In genomic region chr5:22343843-22344555, GRCm38 (mm10) we compare ENCODE assay signal across 8 mouse cellular contexts. TPM values are rescaled to one million over a fixed set of nuclear protein-coding genes. Genes with fewer than 3 reads are reported as not detected.
DNase-seq lines count a peak whose midpoint lies in the region; ATAC-seq and TF ChIP-seq lines count a peak whose summit lies in the region.

No protein-coding gene starts in this region.

- no peaks in the 10 kb centered on the region for H3K4me1 ChIP-seq in kidney, adult 2 months (ENCODE audit: control insufficient read depth, insufficient read depth, low read length)
- peaks cover 28% of the 10 kb centered on the region for H3K4me1 ChIP-seq in liver, embryonic 11.5 days (replicated peaks; ENCODE audit: control insufficient read depth, insufficient read depth, low read length)
- H3K4me1 ChIP-seq in stomach, embryonic 16.5 days (ENCODE audit: control insufficient read depth, insufficient read depth, low read length): peaks cover 12% of the 10 kb centered on the region; the same call in 1 of the 2 replicates

- WGBS in kidney, adult 2 months: 1% methylated on average over 65 of the region's 65 CpGs
- WGBS in liver, embryonic 11.5 days: 1% methylated on average over 62 of the region's 65 CpGs
- WGBS in stomach, embryonic 16.5 days: under 1% methylated on average over 65 of the region's 65 CpGs

- peak; percentile 14 for DNase-seq in kidney, adult 2 months
- DNase-seq in kidney, postnatal 14 days: no peak
- DNase-seq in ES-CJ7 (ENCODE audit: low read depth, low spot score): peak; percentile 27
- DNase-seq in cerebellum, adult 18-20 months: peak; percentile 58 to 71
- DNase-seq in forelimb bud, embryonic 11.5 days (ENCODE audit: low read depth, low spot score): peak; percentile 20
- peak; percentile 64 for DNase-seq in liver, embryonic 11.5 days (ENCODE audit: low spot score)
- no peak for DNase-seq in T-cell, adult 2 months (ENCODE audit: low spot score)

- TF ChIP-seq POLR2A in kidney, adult 2 months (IDR thresholded peaks at IDR 0.05; ENCODE audit: low read depth, low read length): no peak

- no peak for TF ChIP-seq CTCF in kidney, adult 2 months (conservative IDR thresholded peaks at IDR 0.05; ENCODE audit: insufficient read depth, insufficient read length, low read depth, low read length)

- H3K36me3 ChIP-seq in kidney, adult 2 months (ENCODE audit: control insufficient read depth, insufficient read depth, low read length): no peaks in the 10 kb centered on the region
- no peaks in the 10 kb centered on the region for H3K36me3 ChIP-seq in liver, embryonic 11.5 days (ENCODE audit: control insufficient read depth, insufficient read depth, low read length)
- no peaks in the 10 kb centered on the region for H3K36me3 ChIP-seq in stomach, embryonic 16.5 days (ENCODE audit: control insufficient read depth, insufficient read depth, low read length)

- no peak overlapping the region for H3K27ac ChIP-seq in kidney, adult 2 months (ENCODE audit: insufficient read depth, low read depth, low read length)
- H3K27ac ChIP-seq in liver, embryonic 11.5 days (ENCODE audit: low read depth, low read length): peak overlapping the region; percentile 11
- no peak overlapping the region for H3K27ac ChIP-seq in stomach, embryonic 16.5 days (ENCODE audit: low read length)

- H3K27me3 ChIP-seq in kidney, adult 2 months (replicated peaks; ENCODE audit: control insufficient read depth, insufficient read depth, low read length): no peaks in the 10 kb centered on the region
- peaks cover 57% of the 10 kb centered on the region for H3K27me3 ChIP-seq in liver, embryonic 11.5 days (replicated peaks; ENCODE audit: control insufficient read depth, insufficient read depth, low read length)
- H3K27me3 ChIP-seq in stomach, embryonic 16.5 days (ENCODE audit: control insufficient read depth, insufficient read depth, low read length): peaks cover 71% of the 10 kb centered on the region

- no peak for ATAC-seq in liver, embryonic 11.5 days (replicated peaks; ENCODE audit: low FRiP score)
- no peak for ATAC-seq in stomach, embryonic 16.5 days (ENCODE audit: insufficient read depth, low FRiP score)

- peak overlapping the region; percentile 67 for H3K9ac ChIP-seq in liver, embryonic 11.5 days (ENCODE audit: low read depth, low read length)
- peak overlapping the region; percentile 60 for H3K9ac ChIP-seq in stomach, embryonic 16.5 days (ENCODE audit: low read length)

- H3K9me3 ChIP-seq in liver, embryonic 11.5 days (ENCODE audit: control insufficient read depth, low read length): no peaks in the 10 kb centered on the region
- H3K9me3 ChIP-seq in stomach, embryonic 16.5 days (replicated peaks; ENCODE audit: control insufficient read depth, low read length): no peaks in the 10 kb centered on the region

- peak overlapping the region; percentile 75 for H3K4me2 ChIP-seq in liver, embryonic 11.5 days
- peak overlapping the region; percentile 98 for H3K4me2 ChIP-seq in stomach, embryonic 16.5 days (ENCODE audit: low read depth, low read length)

- H3K4me3 ChIP-seq in kidney, adult 2 months (ENCODE audit: insufficient read depth, low read depth, low read length): peak overlapping the region; percentile 35
- H3K4me3 ChIP-seq in liver, embryonic 11.5 days (ENCODE audit: low read depth, low read length): peak overlapping the region; percentile 71
- peak overlapping the region; percentile 54 for H3K4me3 ChIP-seq in stomach, embryonic 16.5 days (replicated peaks; ENCODE audit: low read length)

RNA-seq across cellular contexts. Expression of gene Reln, which starts 0.5 kb away (rescaled TPM):
- polyA plus RNA-seq in kidney, adult 2 months (2012; rRNA removed): 3.4 and 4.9 TPM in 2 replicates
- polyA plus RNA-seq in liver, embryonic 11.5 days (2014; fragmentation: Nextera tagmentation; extraction: Ambion mirVana): 56.2 and 61.7 TPM in 2 replicates
- polyA plus RNA-seq in stomach, embryonic 16.5 days (2015; fragmentation: Nextera tagmentation; extraction: Ambion mirVana): 4.7 and 4.8 TPM in 2 replicates

Comparison
In these comparisons a context has a peak if more than half of its experiments do, and no peak if none do; other contexts are left out.
1. DNase-seq: peak in kidney, adult 2 months (single experiment), ES-CJ7 (single experiment), cerebellum, adult 18-20 months (2 of 2), forelimb bud, embryonic 11.5 days (single experiment) and liver, embryonic 11.5 days (single experiment); none in kidney, postnatal 14 days (single experiment) and T-cell, adult 2 months (single experiment).
2. Peak in every context shown above with its lines, with median percentiles within 50 percentile points of each other: H3K4me3 ChIP-seq.